In genomic region chr9:65667701-65668100, GRCm38 (mm10) we compare ENCODE assay signal across 8 mouse cellular contexts. TPM values are rescaled to one million over a fixed set of nuclear protein-coding genes. Genes with fewer than 3 reads are reported as not detected.
DNase-seq lines count a peak whose midpoint lies in the region; ATAC-seq and TF ChIP-seq lines count a peak whose summit lies in the region.

TSS of gene Oaz2 (plus strand) at chr9:65668001.

- no peaks in the 10 kb centered on the region for H3K9me3 ChIP-seq in heart, embryonic 11.5 days (replicated peaks; ENCODE audit: control insufficient read depth, low read length)
- no peaks in the 10 kb centered on the region for H3K9me3 ChIP-seq in midbrain, postnatal 0 days (ENCODE audit: low read length)

- no peak within 1 kb of the TSS for H3K9ac ChIP-seq in heart, embryonic 11.5 days (ENCODE audit: low read depth, low read length)
- H3K9ac ChIP-seq in midbrain, postnatal 0 days (replicated peaks; ENCODE audit: low read length, poor library complexity, severe bottlenecking) = no peak within 1 kb of the TSS

- ATAC-seq in heart, embryonic 11.5 days (replicated peaks; ENCODE audit: insufficient number of reproducible peaks, low FRiP score, low TSS enrichment) = no peak
- ATAC-seq in midbrain, postnatal 0 days (ENCODE audit: low FRiP score) = no peak

- WGBS in heart, embryonic 11.5 days (ENCODE audit: insufficient replicate concordance) = 91% methylated on average over 8 of the region's 8 CpGs
- 95% methylated on average over 8 of the region's 8 CpGs for WGBS in midbrain, postnatal 0 days

- no peak for DNase-seq in layer of hippocampus, adult 2 months (ENCODE audit: low spot score in 2 of 2)
- DNase-seq in layer of hippocampus, adult 9-10 months (ENCODE audit: low spot score) = no peak
- DNase-seq in brain, embryonic 14.5 days (ENCODE audit: low read depth) = no peak
- no peak for DNase-seq in left cerebral cortex, adult 8-10 months (ENCODE audit: low spot score in 2 of 2)
- DNase-seq in midbrain, postnatal 0 days (ENCODE audit: low spot score) = no peak
- DNase-seq in cerebellum, postnatal 14 days = no peak
- no peak for DNase-seq in embryo, embryonic 10.5 days (ENCODE audit: low spot score)

- H3K4me1 ChIP-seq in heart, embryonic 11.5 days (ENCODE audit: control insufficient read depth, insufficient read depth, low read length) = peaks cover 8% of the 10 kb centered on the region
- H3K4me1 ChIP-seq in midbrain, postnatal 0 days (ENCODE audit: insufficient read depth, low read length) = no peaks in the 10 kb centered on the region

- no peak within 1 kb of the TSS for H3K27ac ChIP-seq in layer of hippocampus, adult 2 months
- no peak within 1 kb of the TSS for H3K27ac ChIP-seq in heart, embryonic 11.5 days (ENCODE audit: low read depth, low read length)
- H3K27ac ChIP-seq in midbrain, postnatal 0 days (ENCODE audit: low read depth, low read length) = no peak within 1 kb of the TSS

- no peaks in the 10 kb centered on the region for H3K27me3 ChIP-seq in heart, embryonic 11.5 days (ENCODE audit: control insufficient read depth, insufficient read depth, low read length)
- no peaks in the 10 kb centered on the region for H3K27me3 ChIP-seq in midbrain, postnatal 0 days (ENCODE audit: insufficient read depth, low read length)

- H3K4me2 ChIP-seq in heart, embryonic 11.5 days = no peak within 1 kb of the TSS
- H3K4me2 ChIP-seq in midbrain, postnatal 0 days (ENCODE audit: low read depth, low read length, poor library complexity, severe bottlenecking) = no peak within 1 kb of the TSS

- H3K36me3 ChIP-seq in heart, embryonic 11.5 days (ENCODE audit: control insufficient read depth, insufficient read depth, low read length) = no peaks in the 10 kb centered on the region
- no peaks in the 10 kb centered on the region for H3K36me3 ChIP-seq in midbrain, postnatal 0 days (ENCODE audit: insufficient read depth, low read length)

- no peak for TF ChIP-seq POLR2A in brain, embryonic 14.5 days (IDR thresholded peaks at IDR 0.05; ENCODE audit: borderline replicate concordance, extremely low read depth, insufficient read depth, insufficient read length, poor library complexity, severe bottlenecking)

- no peak within 1 kb of the TSS for H3K4me3 ChIP-seq in layer of hippocampus, adult 2 months
- no peak within 1 kb of the TSS for H3K4me3 ChIP-seq in heart, embryonic 11.5 days (ENCODE audit: low read depth, low read length)
- H3K4me3 ChIP-seq in midbrain, postnatal 0 days (ENCODE audit: low read depth, low read length) = no peak within 1 kb of the TSS

- TF ChIP-seq CTCF in layer of hippocampus, adult 2 months (conservative IDR thresholded peaks at IDR 0.05) = no peak
- TF ChIP-seq CTCF in brain, embryonic 14.5 days (IDR thresholded peaks at IDR 0.05; ENCODE audit: borderline replicate concordance, extremely low read depth, insufficient read depth, insufficient read length) = no peak
- TF ChIP-seq CTCF in midbrain, postnatal 0 days (IDR thresholded peaks at IDR 0.05) = no peak

RNA-seq across cellular contexts. Expression of gene Oaz2, which starts in this region (rescaled TPM):
- total RNA-seq in layer of hippocampus, adult 2 months (2021) = 100 to 1,000 TPM; 199 to 204 TPM
- polyA plus RNA-seq in brain, embryonic 14.5 days (2012; rRNA removed) = 216 and 247 TPM in 2 replicates
- polyA plus RNA-seq in heart, embryonic 11.5 days (2014; fragmentation: Nextera tagmentation; extraction: Ambion mirVana) = 191 and 256 TPM in 2 replicates
- total RNA-seq in left cerebral cortex, adult 8-10 months (2022) = 100 to 1,000 TPM; 221 to 258 (median 249) TPM
- 252 and 274 TPM in 2 replicates for total RNA-seq in midbrain, postnatal 0 days (2014; rRNA removed)
- polyA plus RNA-seq in midbrain, postnatal 0 days (2015; fragmentation: Nextera tagmentation; extraction: Ambion mirVana) = 382 and 399 TPM in 2 replicates
